Mouse (Mus musculus): ENCODE data around the gene Gmip. TPM values are rescaled to one million over a fixed set of nuclear protein-coding genes. Genes with fewer than 3 reads are reported as not detected.

The Gmip gene
- polyA plus RNA-seq (2012), result 0.22 and 0.32 TPM in 2 replicates

DNA sequence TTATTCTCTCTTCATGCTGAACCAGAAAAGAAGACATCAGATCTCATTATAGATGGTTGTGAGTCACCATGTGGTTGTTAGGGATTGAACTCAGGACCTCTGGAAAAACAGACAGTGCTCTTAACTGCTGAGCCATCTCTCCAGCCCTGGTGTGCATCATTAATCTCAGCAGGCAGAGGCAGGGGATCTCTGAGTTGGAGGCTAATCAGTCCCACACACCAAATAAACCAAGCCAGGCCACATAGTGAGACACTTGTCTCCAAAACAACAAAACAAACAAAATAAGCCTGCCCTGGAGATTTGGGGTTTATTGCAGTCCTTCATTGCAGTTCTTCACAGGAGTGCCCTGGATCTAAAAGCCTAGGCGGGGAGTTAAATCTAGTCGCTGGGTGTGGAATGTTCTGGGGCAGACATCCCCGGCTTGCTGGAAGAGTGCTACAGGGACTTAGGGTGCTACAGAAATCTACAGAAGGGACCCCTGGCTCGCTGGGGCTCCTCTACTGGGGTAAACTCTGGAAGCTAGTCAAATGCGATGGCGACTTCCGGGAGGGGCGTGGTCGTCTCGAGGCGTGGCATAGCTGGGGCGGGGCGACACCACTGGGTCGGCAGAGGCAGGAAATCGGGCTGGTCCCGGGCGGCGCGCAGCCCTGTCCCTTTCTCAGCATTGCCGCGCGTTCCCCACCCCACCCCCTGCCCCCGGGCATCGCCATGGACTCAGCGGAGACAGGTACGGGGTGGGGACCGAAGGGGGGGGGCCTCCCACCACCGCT lies at the start of gene Gmip:
TSS of gene Gmip (plus strand) at position 586 of the 770 bp plus-strand sequence.
- peak within 1 kb of the TSS; percentile 59 for H3K4me3 ChIP-seq (replicated peaks)
- peaks cover 15% of the 10 kb centered on the region for H3K4me1 ChIP-seq (ENCODE audit: control insufficient read depth)
- peaks cover 49% of the 10 kb centered on the region for H3K36me3 ChIP-seq (ENCODE audit: control insufficient read depth)
- no peak for TF ChIP-seq GATA1 (IDR thresholded peaks at IDR 0.05; ENCODE audit: low read length)
- TF ChIP-seq TAL1 (IDR thresholded peaks at IDR 0.05; ENCODE audit: low read length), result no peak
- no peaks in the 10 kb centered on the region for H3K27me3 ChIP-seq (ENCODE audit: control insufficient read depth)
- no peaks in the 10 kb centered on the region for H3K9me3 ChIP-seq (ENCODE audit: control insufficient read depth, low read length)

DNA sequence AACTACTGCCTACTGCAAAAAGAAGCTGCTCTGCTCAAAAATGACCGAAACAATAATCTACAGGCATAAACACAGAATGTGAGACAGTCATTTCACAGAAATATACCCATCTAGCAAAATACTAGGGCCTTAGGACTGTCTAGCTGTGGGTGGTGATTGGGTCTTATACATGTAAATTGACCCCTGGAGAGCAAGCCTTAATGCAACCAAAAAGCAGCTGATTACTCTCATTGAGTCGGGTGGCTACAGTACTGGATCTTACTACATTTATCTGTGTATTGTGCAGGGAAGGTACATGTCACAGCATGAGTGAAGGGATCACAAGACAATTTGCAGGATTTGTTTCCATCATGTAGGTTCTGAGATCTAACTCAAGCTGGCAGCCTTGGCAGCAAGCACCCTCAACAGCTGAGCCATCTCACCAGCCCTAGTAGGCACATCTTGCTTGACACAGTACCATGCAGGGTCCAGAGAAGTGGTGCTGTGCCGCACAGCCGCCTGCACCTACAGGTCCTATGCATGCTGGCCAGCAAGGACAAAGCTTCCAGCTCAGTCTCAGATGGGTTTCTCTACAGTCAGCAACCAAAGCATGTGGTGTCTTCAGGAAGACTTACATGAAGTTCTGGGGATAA lies 46.5 kb upstream of the Gmip start:
- H3K4me1 ChIP-seq (ENCODE audit: control insufficient read depth), result no peaks in the 10 kb centered on the region
- H3K9me3 ChIP-seq (ENCODE audit: control insufficient read depth, low read length), result peaks cover 11% of the 10 kb centered on the region
- H3K36me3 ChIP-seq (ENCODE audit: control insufficient read depth), result peaks cover 81% of the 10 kb centered on the region
- no peak overlapping the region for H3K4me3 ChIP-seq (replicated peaks)
- TF ChIP-seq GATA1 (IDR thresholded peaks at IDR 0.05; ENCODE audit: low read length) (no peak), TAL1 (IDR thresholded peaks at IDR 0.05; ENCODE audit: low read length) (no peak)
- no peaks in the 10 kb centered on the region for H3K27me3 ChIP-seq (ENCODE audit: control insufficient read depth)

DNA sequence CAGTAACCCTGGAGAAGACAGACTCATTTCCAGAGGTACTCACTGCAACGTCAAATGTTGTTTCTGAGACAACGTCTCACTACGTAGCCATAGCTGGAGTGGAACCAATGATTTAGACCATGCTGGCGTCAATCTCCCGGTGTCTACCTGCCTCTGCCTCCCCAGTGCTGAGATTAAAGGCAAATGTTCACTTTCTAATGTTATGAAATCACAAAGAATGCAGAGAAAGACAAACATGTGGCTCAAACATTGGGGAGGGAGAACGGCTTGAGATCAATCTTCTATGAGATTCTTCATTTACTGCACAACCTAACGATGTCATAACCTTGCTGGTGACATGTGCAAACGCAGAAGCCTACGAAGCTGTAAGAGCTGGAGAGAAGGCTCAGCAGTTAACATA lies 37.3 kb upstream of the Gmip start:
- Histone ChIP-seq H3K4me3 (replicated peaks) (no peak overlapping the region), H3K27me3 (ENCODE audit: control insufficient read depth) (no peaks in the 10 kb centered on the region), H3K4me1 (ENCODE audit: control insufficient read depth) (peaks cover 35% of the 10 kb centered on the region), H3K9me3 (ENCODE audit: control insufficient read depth, low read length) (peaks cover 7% of the 10 kb centered on the region), H3K36me3 (ENCODE audit: control insufficient read depth) (peaks cover 63% of the 10 kb centered on the region)
- TF ChIP-seq TAL1 (IDR thresholded peaks at IDR 0.05; ENCODE audit: low read length), result no peak
- TF ChIP-seq GATA1 (IDR thresholded peaks at IDR 0.05; ENCODE audit: low read length), result no peak

DNA sequence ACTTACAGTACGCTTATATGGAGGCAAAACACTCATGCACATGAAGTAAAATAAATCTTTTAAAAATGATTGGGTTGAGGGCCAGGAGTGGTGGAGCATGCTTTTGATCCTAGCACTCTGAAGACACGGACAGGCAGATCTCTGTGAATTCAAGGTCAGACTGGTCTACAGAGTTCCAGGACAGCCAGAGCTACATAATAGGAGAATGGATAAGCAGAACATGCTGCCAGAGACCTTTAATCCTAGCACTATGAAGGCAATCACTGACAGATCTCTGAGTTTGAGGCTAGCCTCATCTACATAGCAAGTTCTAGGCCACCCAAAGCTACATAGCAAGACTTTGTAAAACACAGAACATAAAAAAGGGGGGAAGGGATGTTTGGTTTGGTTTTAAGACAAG lies 36.4 kb upstream of the Gmip start:
- no peak for TF ChIP-seq GATA1 (IDR thresholded peaks at IDR 0.05; ENCODE audit: low read length)
- no peak for TF ChIP-seq TAL1 (IDR thresholded peaks at IDR 0.05; ENCODE audit: low read length)
- Histone ChIP-seq H3K4me1 (ENCODE audit: control insufficient read depth) (peaks cover 37% of the 10 kb centered on the region), H3K27me3 (ENCODE audit: control insufficient read depth) (no peaks in the 10 kb centered on the region), H3K9me3 (ENCODE audit: control insufficient read depth, low read length) (peaks cover 2% of the 10 kb centered on the region), H3K36me3 (ENCODE audit: control insufficient read depth) (peaks cover 55% of the 10 kb centered on the region), H3K4me3 (replicated peaks) (no peak overlapping the region)

DNA sequence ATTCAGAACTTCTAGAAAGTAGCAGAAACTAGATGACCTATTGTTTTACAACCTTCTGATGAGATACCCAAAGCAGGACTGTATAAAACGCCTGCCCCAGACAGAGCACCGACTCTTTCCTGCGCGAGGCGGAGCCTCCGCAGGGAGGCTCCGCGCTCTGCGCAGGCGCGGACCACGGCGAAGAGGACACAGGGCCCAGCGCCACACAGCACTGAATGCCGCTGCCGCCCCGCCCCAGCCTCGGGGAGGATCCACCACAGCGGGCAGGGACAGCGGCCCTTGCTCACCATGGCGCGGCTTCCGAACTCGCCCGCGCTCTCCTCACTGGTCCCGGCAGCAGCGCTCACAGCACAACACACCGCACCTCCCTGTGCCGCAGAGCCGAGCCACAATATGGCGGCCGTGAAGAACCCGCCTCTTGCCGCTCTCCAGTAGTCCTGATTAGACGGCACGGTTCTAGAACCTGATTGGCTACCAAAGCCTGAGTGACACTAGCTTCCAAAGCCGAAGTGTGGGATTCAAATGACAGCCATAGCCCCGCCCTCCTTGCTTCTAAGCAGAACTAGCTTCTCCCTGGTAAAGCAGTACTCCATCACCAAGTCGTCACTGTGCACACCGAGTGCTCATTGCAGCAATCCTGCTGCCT lies 33.9 kb upstream of the Gmip start, which contains the start of gene Gm20422:
TSS of gene Gm20422 (minus strand) at position 384 of the 646 bp plus-strand sequence.
- peaks cover 38% of the 10 kb centered on the region for H3K4me1 ChIP-seq (ENCODE audit: control insufficient read depth)
- peaks cover 31% of the 10 kb centered on the region for H3K36me3 ChIP-seq (ENCODE audit: control insufficient read depth)

DNA sequence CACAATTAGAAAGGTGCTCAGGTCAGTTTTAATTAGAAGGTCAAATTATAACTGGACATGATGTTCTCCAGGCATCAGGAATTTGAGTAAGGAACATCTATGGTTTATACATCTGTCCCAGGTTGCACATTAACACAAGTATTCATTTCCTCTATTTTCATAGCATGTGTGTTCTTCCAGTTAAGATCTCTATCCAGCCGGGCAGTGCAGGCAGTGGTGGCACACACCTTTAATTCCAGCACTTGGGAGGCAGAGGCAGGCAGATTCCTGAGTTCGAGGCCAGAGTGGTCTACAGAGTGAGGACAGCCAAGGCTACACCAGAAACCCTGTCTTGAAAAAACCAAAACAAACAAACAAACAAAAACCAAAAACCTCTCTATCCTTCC lies 33.3 kb upstream of the Gmip start:
- Histone ChIP-seq H3K9me3 (ENCODE audit: control insufficient read depth, low read length) (no peaks in the 10 kb centered on the region), H3K27me3 (ENCODE audit: control insufficient read depth) (no peaks in the 10 kb centered on the region), H3K36me3 (ENCODE audit: control insufficient read depth) (peaks cover 26% of the 10 kb centered on the region), H3K4me1 (ENCODE audit: control insufficient read depth) (peaks cover 38% of the 10 kb centered on the region), H3K4me3 (replicated peaks) (peak overlapping the region; percentile 87)
- TF ChIP-seq TAL1 (IDR thresholded peaks at IDR 0.05; ENCODE audit: low read length), result no peak
- TF ChIP-seq GATA1 (IDR thresholded peaks at IDR 0.05; ENCODE audit: low read length), result no peak

More for the DNA sequence above, 33.9 kb upstream of the Gmip start, which contains the start of gene Gm20422:
- no peak for TF ChIP-seq GATA1 (IDR thresholded peaks at IDR 0.05; ENCODE audit: low read length)
- Histone ChIP-seq H3K27me3 (ENCODE audit: control insufficient read depth) (no peaks in the 10 kb centered on the region), H3K9me3 (ENCODE audit: control insufficient read depth, low read length) (no peaks in the 10 kb centered on the region), H3K4me3 (replicated peaks) (peak within 1 kb of the TSS; percentile 87)

DNA sequence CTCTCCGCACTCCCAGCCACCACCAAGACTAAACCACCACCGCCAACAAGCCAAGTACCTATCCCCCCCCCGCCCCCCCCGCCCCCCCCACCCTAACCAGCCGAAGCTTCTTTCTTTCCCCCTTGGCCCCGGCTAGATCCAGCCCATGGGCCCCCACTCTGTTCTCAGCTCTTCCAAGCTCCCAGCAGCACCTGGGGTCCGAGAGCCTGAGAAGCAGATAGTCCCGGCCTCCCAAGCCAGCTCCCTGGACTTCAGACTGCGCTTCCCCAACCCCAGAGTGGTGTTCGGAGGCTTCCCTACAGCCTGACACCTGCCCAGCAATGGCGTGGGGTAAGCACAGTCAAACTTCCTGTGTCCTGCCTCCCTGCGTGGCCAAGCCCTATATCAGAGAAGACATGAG lies 31.4 kb upstream of the Gmip start:
- no peak overlapping the region for H3K4me3 ChIP-seq (replicated peaks)
- H3K9me3 ChIP-seq (ENCODE audit: control insufficient read depth, low read length), result no peaks in the 10 kb centered on the region

DNA sequence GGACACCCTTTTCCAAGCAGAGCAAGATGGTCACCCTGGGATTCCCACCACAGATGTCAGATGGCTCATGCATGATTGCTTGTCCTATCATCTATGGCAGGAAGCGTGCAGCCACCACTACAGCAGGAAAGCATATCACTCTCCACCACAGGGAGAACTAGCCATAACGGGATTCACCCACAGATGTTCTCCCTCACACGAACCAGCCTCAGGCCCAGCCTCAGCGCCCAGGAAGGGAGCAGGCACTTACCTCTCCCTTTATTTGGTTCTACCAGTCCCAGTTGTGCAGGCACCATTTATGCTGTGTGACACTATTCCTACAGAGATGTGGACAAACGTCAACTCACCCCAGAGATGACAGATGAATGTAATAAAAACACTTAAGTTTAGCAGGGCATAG lies 19.4 kb upstream of the Gmip start:
- Histone ChIP-seq H3K4me1 (ENCODE audit: control insufficient read depth) (peaks cover 38% of the 10 kb centered on the region), H3K27me3 (ENCODE audit: control insufficient read depth) (no peaks in the 10 kb centered on the region), H3K36me3 (ENCODE audit: control insufficient read depth) (peaks cover 20% of the 10 kb centered on the region), H3K9me3 (ENCODE audit: control insufficient read depth, low read length) (no peaks in the 10 kb centered on the region), H3K4me3 (replicated peaks) (peak overlapping the region; percentile 19)
- TF ChIP-seq TAL1 (IDR thresholded peaks at IDR 0.05; ENCODE audit: low read length), result no peak
- no peak for TF ChIP-seq GATA1 (IDR thresholded peaks at IDR 0.05; ENCODE audit: low read length)

More for the DNA sequence above, 31.4 kb upstream of the Gmip start:
- Histone ChIP-seq H3K4me1 (ENCODE audit: control insufficient read depth) (peaks cover 32% of the 10 kb centered on the region), H3K36me3 (ENCODE audit: control insufficient read depth) (peaks cover 10% of the 10 kb centered on the region), H3K27me3 (ENCODE audit: control insufficient read depth) (no peaks in the 10 kb centered on the region)
- TF ChIP-seq GATA1 (IDR thresholded peaks at IDR 0.05; ENCODE audit: low read length) (no peak), TAL1 (IDR thresholded peaks at IDR 0.05; ENCODE audit: low read length) (no peak)

DNA sequence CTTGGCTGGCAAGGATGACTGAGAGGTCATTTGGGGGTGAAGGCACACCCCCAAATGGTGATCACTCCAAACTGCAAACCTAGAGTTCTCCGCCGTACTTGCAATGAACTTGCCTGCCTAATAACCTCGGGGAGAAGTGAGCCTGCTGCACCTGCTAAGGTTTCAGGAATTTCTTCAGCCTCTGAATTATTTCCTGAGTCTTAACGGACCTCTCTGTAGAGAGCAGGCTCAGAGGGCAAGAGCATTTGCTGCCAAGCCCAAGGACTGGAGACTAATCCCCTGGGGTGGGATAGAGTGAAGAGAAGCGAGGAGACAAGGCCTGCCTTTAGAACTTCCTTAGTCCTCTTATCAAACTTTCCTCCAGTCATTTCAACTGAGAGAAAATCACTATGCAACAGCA lies 18.7 kb upstream of the Gmip start:
- H3K4me1 ChIP-seq (ENCODE audit: control insufficient read depth), result peaks cover 40% of the 10 kb centered on the region

More for the DNA sequence above, 18.7 kb upstream of the Gmip start:
- H3K9me3 ChIP-seq (ENCODE audit: control insufficient read depth, low read length), result no peaks in the 10 kb centered on the region
- no peaks in the 10 kb centered on the region for H3K27me3 ChIP-seq (ENCODE audit: control insufficient read depth)
- TF ChIP-seq GATA1 (IDR thresholded peaks at IDR 0.05; ENCODE audit: low read length) (no peak), TAL1 (IDR thresholded peaks at IDR 0.05; ENCODE audit: low read length) (no peak)
- peaks cover 26% of the 10 kb centered on the region for H3K36me3 ChIP-seq (ENCODE audit: control insufficient read depth)
- H3K4me3 ChIP-seq (replicated peaks), result peak overlapping the region; percentile 100

All from erythroblast, embryonic 14.5 days (primary cell).